Mouse (Mus musculus) thymus, adult 2 months (tissue): ENCODE results near the gene Fam160a2.

Experiments
- CTCF ChIP-seq: fragments of 200-500 bp; IDR thresholded peaks from 2 replicates; pipeline ENCODE4 v1.5.1; 2012; ENCODE audit warnings: mild to moderate bottlenecking, control low read depth, low read length, moderate library complexity, borderline replicate concordance; ENCODE audit not compliant: control insufficient read depth, poor library complexity, insufficient read depth; ENCODE audit errors: extremely low read depth
- POLR2A ChIP-seq: fragments of 200-500 bp; IDR thresholded peaks from 2 replicates; pipeline ENCODE4 v1.6.1; 2012; ENCODE audit warnings: mild to moderate bottlenecking, low read length, control low read depth, moderate library complexity; ENCODE audit not compliant: control insufficient read depth, poor library complexity, insufficient read depth; ENCODE audit errors: extremely low read depth

GRCm38 (mm10) chr7:105361713-105362112 lies 38.1 kb downstream of the Fam160a2 start:
- TF ChIP-seq CTCF (no peak), POLR2A (no peak)
